Mouse (Mus musculus) G1E (cell line): ENCODE data around the gene Sugct.

Source experiments
- CTCF ChIP-seq: IDR thresholded peaks from 2 replicates; pipeline ENCODE4 v1.5.1; 2012; ENCODE audit warnings: low read depth, low read length, inconsistent platforms, mixed read lengths
- POLR2AphosphoS5 ChIP-seq: IDR thresholded peaks from 2 replicates; pipeline ENCODE4 v1.6.1; 2012; ENCODE audit warnings: low read depth, low read length, inconsistent platforms; ENCODE audit not compliant: insufficient replicate concordance
- TAL1 ChIP-seq: conservative IDR thresholded peaks from 2 replicates; pipeline ENCODE4 v1.6.1; 2012; ENCODE audit warnings: low read depth, low read length, inconsistent platforms, mixed read lengths

- no peak for TF ChIP-seq CTCF
- TF ChIP-seq TAL1: no peak
- no peak for TF ChIP-seq POLR2AphosphoS5
Observed at GRCm38 (mm10) chr13:17037899-17038298, 657.5 kb downstream of the Sugct start.
